Mouse (Mus musculus) lung, embryonic 15.5 days (tissue): ENCODE measurements around the gene Rnase4. TPM values are rescaled to one million over a fixed set of nuclear protein-coding genes. Genes with fewer than 3 reads are reported as not detected.

Experiments used
- ATAC-seq: fragments of 200-750 bp; cut with Nextera tagmentation; 2 replicates; pipeline ENCODE4 v1.8.0; 2017; ENCODE audit warnings: moderate number of reproducible peaks, borderline replicate concordance; ENCODE audit not compliant: low FRiP score, low TSS enrichment; ENCODE audit errors: extremely low read depth
- H3K27ac ChIP-seq: fragments of 300-500 bp; sonication (generic); 2 replicates; pipeline ENCODE4 v1.5.1; 2015; ENCODE audit warnings: moderate library complexity, mild to moderate bottlenecking, inconsistent platforms
- H3K27me3 ChIP-seq: fragments of 300-500 bp; sonication (generic); 2 replicates; pipeline ENCODE4 v1.6.1; 2015; ENCODE audit warnings: inconsistent platforms
- H3K36me3 ChIP-seq: fragments of 300-500 bp; sonication (generic); 2 replicates; pipeline ENCODE4 v1.6.1; 2015; ENCODE audit warnings: inconsistent platforms
- H3K4me1 ChIP-seq: fragments of 300-500 bp; sonication (generic); 2 replicates; pipeline ENCODE4 v1.6.1; 2015; ENCODE audit warnings: inconsistent platforms
- H3K4me2 ChIP-seq: fragments of 300-500 bp; sonication (generic); 2 replicates; pipeline ENCODE4 v1.6.1; 2015; ENCODE audit warnings: inconsistent platforms, mild to moderate bottlenecking, moderate library complexity
- H3K4me3 ChIP-seq: fragments of 300-500 bp; sonication (generic); 2 replicates; pipeline ENCODE4 v1.5.1; 2015; ENCODE audit warnings: mild to moderate bottlenecking, inconsistent platforms
- H3K9ac ChIP-seq: fragments of 300-500 bp; sonication (generic); 2 replicates; pipeline ENCODE4 v1.6.1; 2015; ENCODE audit warnings: inconsistent platforms
- H3K9me3 ChIP-seq: fragments of 300-500 bp; sonication (generic); 2 replicates; pipeline ENCODE4 v1.6.1; 2016; ENCODE audit warnings: inconsistent platforms
- WGBS: fragments of 180-500 bp; shearing (Covaris S2); methylation state at CpG from one replicate; pipeline ENCODE4 v1.1.7; 2015; 5-methylcytosine and 5-hydroxymethylcytosine counted together
- polyA plus RNA-seq: library from polyadenylated mRNA; unstranded; fragments of >200 nt; fragmentation: Nextera tagmentation; extraction: Ambion mirVana; gene quantifications from 2 replicates; pipeline ENCODE4 v1.2.1, GENCODE M21; 2015

The Rnase4 gene
- polyA plus RNA-seq, 1 experiment from 2014 or later, result 38.7 TPM

DNA sequence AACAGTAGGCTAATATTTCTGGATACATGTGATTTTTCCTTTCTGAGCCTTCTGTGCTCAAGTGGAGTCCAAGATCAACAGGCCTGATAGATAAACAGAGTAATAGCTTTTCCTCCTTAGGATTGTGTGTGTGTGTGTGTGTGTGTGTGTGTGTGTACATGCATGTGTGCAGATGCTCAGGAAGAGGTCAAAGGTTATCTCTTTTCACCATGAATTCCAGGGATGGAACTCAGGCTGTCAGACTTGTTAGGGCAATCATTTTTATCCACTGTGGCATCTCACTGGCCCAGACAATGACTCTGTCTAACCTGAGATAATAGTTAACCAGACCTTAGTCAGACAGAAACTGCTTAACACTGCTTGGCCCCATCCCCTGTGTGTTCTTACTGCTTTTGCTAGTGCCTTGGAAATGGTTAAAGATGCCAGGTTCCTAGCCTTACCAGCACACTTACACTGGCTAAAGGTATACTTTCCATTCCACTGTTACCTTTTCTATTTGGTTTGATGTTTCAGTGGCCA lies 15.6 kb downstream of the Rnase4 start:
- Histone ChIP-seq H3K27ac (no peak overlapping the region), H3K9ac (no peak overlapping the region), H3K9me3 (no peaks in the 10 kb centered on the region), H3K4me1 (no peaks in the 10 kb centered on the region), H3K4me3 (no peak overlapping the region), H3K27me3 (no peaks in the 10 kb centered on the region), H3K36me3 (no peaks in the 10 kb centered on the region), H3K4me2 (no peak overlapping the region)
- ATAC-seq, result no peak

- Histone ChIP-seq H3K36me3 (no peaks in the 10 kb centered on the region), H3K9ac (no peak overlapping the region), H3K27me3 (no peaks in the 10 kb centered on the region), H3K9me3 (no peaks in the 10 kb centered on the region), H3K4me2 (no peak overlapping the region), H3K4me3 (no peak overlapping the region), H3K27ac (no peak overlapping the region), H3K4me1 (no peaks in the 10 kb centered on the region)
- WGBS, result 52% methylated on average over 3 of the region's 3 CpGs
- ATAC-seq, result no peak
These were observed 21.1 kb downstream of the Rnase4 start for GRCm38 (mm10) chr14:51111966-51112365.

- H3K9me3 ChIP-seq, result no peaks in the 10 kb centered on the region
- H3K36me3 ChIP-seq, result no peaks in the 10 kb centered on the region
- no peak overlapping the region for H3K4me2 ChIP-seq
- no peaks in the 10 kb centered on the region for H3K27me3 ChIP-seq
- ATAC-seq, result no peak
- H3K4me3 ChIP-seq, result no peak overlapping the region
- no peaks in the 10 kb centered on the region for H3K4me1 ChIP-seq
- H3K27ac ChIP-seq, result no peak overlapping the region
- H3K9ac ChIP-seq, result no peak overlapping the region
- WGBS, result 41% methylated on average over 9 of the region's 9 CpGs
These were observed 22.6 kb downstream of the Rnase4 start for GRCm38 (mm10) chr14:51113476-51113875.

GRCm38 (mm10) chr14:51113916-51114560 lies 23.2 kb downstream of the Rnase4 start, which contains the start of gene Eddm3b:
TSS of gene Eddm3b (plus strand) at chr14:51114426.
- WGBS, result 48% methylated on average over 12 of the region's 12 CpGs
- Histone ChIP-seq H3K9ac (no peak within 1 kb of the TSS), H3K4me2 (no peak within 1 kb of the TSS), H3K27me3 (no peaks in the 10 kb centered on the region), H3K27ac (no peak within 1 kb of the TSS), H3K36me3 (no peaks in the 10 kb centered on the region), H3K4me1 (no peaks in the 10 kb centered on the region), H3K9me3 (no peaks in the 10 kb centered on the region), H3K4me3 (no peak within 1 kb of the TSS)
- ATAC-seq, result no peak

- Histone ChIP-seq H3K27me3 (no peaks in the 10 kb centered on the region), H3K4me2 (no peak overlapping the region), H3K4me3 (no peak overlapping the region), H3K27ac (no peak overlapping the region), H3K9ac (no peak overlapping the region), H3K9me3 (no peaks in the 10 kb centered on the region), H3K36me3 (no peaks in the 10 kb centered on the region), H3K4me1 (no peaks in the 10 kb centered on the region)
- no peak for ATAC-seq
- 76% methylated on average over 6 of the region's 6 CpGs for WGBS
These were observed 34.8 kb downstream of the Rnase4 start for GRCm38 (mm10) chr14:51125684-51126083.

- Histone ChIP-seq H3K4me3 (no peak overlapping the region), H3K4me2 (no peak overlapping the region), H3K9me3 (no peaks in the 10 kb centered on the region), H3K27ac (no peak overlapping the region), H3K27me3 (no peaks in the 10 kb centered on the region), H3K36me3 (no peaks in the 10 kb centered on the region), H3K4me1 (no peaks in the 10 kb centered on the region), H3K9ac (no peak overlapping the region)
- WGBS, result 44% methylated on average over 2 of the region's 2 CpGs
- ATAC-seq, result peak; percentile 42; the same call in 1 of the 2 replicates
These were observed 36.9 kb downstream of the Rnase4 start for GRCm38 (mm10) chr14:51127648-51128258.

GRCm38 (mm10) chr14:51128775-51129623 lies 38.1 kb downstream of the Rnase4 start:
- 67% methylated on average over 9 of the region's 9 CpGs for WGBS
- no peaks in the 10 kb centered on the region for H3K9me3 ChIP-seq
- no peak for ATAC-seq
- H3K36me3 ChIP-seq, result no peaks in the 10 kb centered on the region
- H3K4me2 ChIP-seq, result no peak overlapping the region
- no peak overlapping the region for H3K4me3 ChIP-seq
- no peak overlapping the region for H3K9ac ChIP-seq
- H3K27ac ChIP-seq, result no peak overlapping the region
- no peaks in the 10 kb centered on the region for H3K27me3 ChIP-seq
- H3K4me1 ChIP-seq, result no peaks in the 10 kb centered on the region

DNA sequence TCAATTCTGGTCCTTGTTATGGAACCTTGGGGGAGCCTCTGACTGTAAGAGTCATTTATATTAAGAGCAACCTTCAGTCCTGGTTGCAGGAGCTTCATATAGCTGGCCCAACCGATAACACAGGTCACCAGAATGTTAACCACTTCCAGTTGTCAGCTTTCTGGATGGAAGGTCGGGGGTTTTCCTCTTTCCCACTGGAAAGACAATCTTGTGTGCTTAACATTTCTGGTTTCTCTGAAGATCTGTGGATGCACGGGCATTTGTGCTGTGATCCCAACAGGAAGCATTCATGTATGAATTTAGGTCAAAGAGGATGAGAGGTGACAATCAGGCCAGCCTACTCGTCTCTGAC lies 38.7 kb downstream of the Rnase4 start:
- Histone ChIP-seq H3K27ac (no peak overlapping the region), H3K4me3 (no peak overlapping the region), H3K4me2 (no peak overlapping the region), H3K4me1 (no peaks in the 10 kb centered on the region), H3K9me3 (no peaks in the 10 kb centered on the region), H3K9ac (no peak overlapping the region), H3K27me3 (no peaks in the 10 kb centered on the region), H3K36me3 (no peaks in the 10 kb centered on the region)
- WGBS, result 58% methylated on average over 4 of the region's 4 CpGs
- no peak for ATAC-seq

DNA sequence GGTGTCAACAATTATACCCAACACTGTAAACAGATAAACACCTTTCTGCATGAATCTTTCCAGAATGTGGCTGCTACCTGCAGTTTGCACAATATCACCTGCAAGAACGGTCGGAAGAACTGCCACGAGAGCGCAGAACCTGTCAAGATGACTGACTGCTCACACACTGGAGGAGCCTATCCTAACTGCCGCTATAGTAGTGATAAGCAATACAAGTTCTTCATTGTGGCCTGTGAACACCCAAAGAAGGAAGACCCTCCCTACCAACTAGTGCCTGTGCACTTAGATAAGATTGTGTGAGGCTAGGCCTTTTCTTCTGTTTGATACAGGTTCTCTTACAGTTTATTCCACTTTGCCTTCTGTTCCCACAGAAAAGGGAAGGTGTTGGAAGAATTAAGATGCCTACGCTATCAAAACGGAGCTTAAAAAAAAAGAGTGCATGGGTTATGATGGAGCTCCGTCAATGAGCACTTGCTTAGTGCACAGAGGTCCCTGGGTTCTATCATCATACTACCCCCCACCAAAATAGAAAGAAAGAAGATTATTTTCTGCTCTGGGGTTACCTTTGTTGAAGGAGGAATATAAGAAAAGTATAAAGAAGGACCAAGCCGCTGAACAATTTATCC lies 39.6 kb downstream of the Rnase4 start:
- ATAC-seq, result no peak

DNA sequence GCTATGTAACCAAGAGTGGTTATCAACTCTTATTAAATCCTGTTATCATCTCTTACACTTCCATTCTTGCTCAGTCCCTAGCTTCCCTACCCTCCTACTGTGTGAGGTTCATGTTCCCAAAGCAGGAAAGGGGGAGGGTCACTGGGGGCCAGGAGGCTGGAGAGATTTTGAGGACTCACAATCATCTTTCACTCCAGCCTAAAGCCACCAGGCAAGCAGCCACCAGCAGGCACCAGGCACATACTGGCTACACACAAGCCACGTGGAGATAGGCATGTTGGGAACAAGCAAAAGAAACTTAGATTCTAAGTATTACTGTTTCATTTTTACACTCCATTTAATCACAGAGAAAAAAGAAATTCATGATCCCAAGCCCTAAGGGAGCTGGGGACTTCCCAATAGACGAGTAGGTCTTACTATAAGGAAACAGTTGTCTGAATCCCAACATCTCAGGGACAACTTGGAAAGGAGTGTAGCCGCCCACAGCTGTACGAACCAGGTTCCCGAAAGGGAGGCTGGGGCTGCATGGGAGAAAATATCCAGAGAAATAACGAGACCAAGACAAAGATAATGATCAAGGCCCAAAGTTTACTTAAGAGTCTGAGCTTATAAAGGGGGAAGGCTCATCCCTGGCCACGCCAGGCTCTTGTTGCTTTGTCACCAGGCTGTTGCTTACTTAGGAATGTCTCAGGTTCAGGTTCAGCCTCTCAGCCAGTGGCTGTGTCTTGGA lies 40.4 kb downstream of the Rnase4 start:
- WGBS, result 69% methylated on average over 7 of the region's 7 CpGs
- Histone ChIP-seq H3K4me1 (no peaks in the 10 kb centered on the region), H3K4me3 (no peak overlapping the region), H3K27me3 (no peaks in the 10 kb centered on the region), H3K36me3 (no peaks in the 10 kb centered on the region), H3K9ac (no peak overlapping the region), H3K4me2 (no peak overlapping the region), H3K9me3 (no peaks in the 10 kb centered on the region), H3K27ac (no peak overlapping the region)
- no peak for ATAC-seq

More for the DNA sequence above, 39.6 kb downstream of the Rnase4 start:
- H3K9me3 ChIP-seq, result no peaks in the 10 kb centered on the region
- H3K27ac ChIP-seq, result no peak overlapping the region
- H3K27me3 ChIP-seq, result no peaks in the 10 kb centered on the region
- no peak overlapping the region for H3K4me2 ChIP-seq
- no peak overlapping the region for H3K4me3 ChIP-seq
- no peak overlapping the region for H3K9ac ChIP-seq
- 62% methylated on average over 9 of the region's 9 CpGs for WGBS
- H3K4me1 ChIP-seq, result no peaks in the 10 kb centered on the region
- H3K36me3 ChIP-seq, result no peaks in the 10 kb centered on the region

DNA sequence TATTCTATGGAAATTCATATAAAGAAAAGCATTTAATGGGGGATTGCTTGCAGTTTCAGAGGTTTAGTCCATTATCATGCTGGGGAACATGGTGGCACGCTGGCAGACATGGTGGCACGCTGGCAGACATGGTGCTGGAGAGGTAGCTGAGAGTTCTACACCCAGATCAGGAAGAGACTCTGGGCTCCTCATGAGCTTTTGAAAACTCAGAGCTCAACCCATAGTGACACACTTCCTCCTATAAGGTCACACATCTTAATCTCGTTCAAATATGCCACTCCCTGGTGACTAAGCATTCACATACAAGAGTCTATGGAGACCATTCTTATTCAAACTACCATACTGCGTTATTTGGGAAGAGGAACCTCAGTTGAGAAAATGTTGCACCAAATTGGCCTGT lies 41.5 kb downstream of the Rnase4 start:
- no peak overlapping the region for H3K4me2 ChIP-seq
- no peak overlapping the region for H3K4me3 ChIP-seq
- H3K27me3 ChIP-seq, result no peaks in the 10 kb centered on the region
- no peak overlapping the region for H3K27ac ChIP-seq
- no peaks in the 10 kb centered on the region for H3K9me3 ChIP-seq
- no peak overlapping the region for H3K9ac ChIP-seq
- no peaks in the 10 kb centered on the region for H3K36me3 ChIP-seq
- no peaks in the 10 kb centered on the region for H3K4me1 ChIP-seq
- no peak for ATAC-seq
- 91% methylated on average over 4 of the region's 4 CpGs for WGBS
